Mouse (Mus musculus) 3T3-L1 (cell line): ENCODE data around the gene Pla2g15.
A peak's percentile ranks its signal among the peaks of the same experiment; 100 is the strongest.
"Not testable (repeated sequence)": the region's sequence is repeated elsewhere in the genome, so short reads cannot be mapped to it uniquely, and the experiment has no call there.

Experiments used
- DNase-seq: peaks from one replicate; pipeline ENCODE4 v3.0.0-alpha.2; 2015; ENCODE audit warnings: low read depth, low spot score

The Pla2g15 gene

GRCm38 (mm10) chr8:106168356-106169016 is 18.3 kb downstream of the Pla2g15 start, which contains the start of gene Slc7a6:
Slc7a6 (plus strand) TSS chr8:106168857.
- DNase-seq = peak; percentile 60

GRCm38 (mm10) chr8:106169017-106169933 is 19.1 kb downstream of the Pla2g15 start:
- DNase-seq = peak; percentile 51

GRCm38 (mm10) chr8:106169934-106170480 is 19.8 kb downstream of the Pla2g15 start:
- peak; percentile 69 for DNase-seq

- no peak for DNase-seq
Observed at GRCm38 (mm10) chr8:106173566-106173965, 23.4 kb downstream of the Pla2g15 start.

DNA sequence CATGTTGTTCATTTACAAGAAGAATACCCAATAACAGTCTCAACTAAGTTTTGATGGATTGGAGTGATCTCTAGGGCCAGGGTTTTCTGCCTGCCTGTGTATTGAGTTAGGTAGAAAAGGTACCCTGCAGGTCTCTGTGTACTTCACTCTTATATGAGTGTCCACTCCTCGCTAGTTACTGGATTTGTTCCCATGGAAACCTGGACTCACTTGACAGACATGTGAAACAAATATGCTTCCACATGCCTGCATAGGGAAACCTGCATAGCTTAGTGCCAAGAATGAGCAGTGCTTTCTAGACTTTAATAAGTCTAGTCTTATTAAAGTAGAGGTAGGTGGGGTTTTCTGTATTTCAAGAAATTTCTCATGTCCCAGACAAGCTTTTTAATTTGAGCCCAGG is 26.7 kb downstream of the Pla2g15 start:
- no peak for DNase-seq

DNA sequence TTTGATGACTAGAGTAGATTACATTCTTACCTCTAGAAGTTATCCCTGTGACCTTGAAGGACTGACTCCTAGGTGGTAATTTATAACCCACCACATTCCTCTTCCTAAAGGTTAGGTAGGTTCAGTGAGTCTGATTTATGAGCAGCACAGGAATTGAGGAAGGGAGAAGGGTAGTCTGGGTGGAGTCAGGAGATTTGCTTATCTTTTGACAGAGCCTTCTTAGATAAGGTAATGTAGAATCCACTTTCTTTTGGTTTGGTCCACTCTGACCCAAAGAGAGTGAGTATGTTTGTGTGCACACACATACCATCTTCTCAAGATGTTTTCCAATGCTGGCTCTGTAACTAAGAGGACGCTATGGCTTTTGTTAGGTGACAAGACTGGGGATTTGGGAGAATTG is 27.4 kb downstream of the Pla2g15 start:
- DNase-seq = no peak

DNA sequence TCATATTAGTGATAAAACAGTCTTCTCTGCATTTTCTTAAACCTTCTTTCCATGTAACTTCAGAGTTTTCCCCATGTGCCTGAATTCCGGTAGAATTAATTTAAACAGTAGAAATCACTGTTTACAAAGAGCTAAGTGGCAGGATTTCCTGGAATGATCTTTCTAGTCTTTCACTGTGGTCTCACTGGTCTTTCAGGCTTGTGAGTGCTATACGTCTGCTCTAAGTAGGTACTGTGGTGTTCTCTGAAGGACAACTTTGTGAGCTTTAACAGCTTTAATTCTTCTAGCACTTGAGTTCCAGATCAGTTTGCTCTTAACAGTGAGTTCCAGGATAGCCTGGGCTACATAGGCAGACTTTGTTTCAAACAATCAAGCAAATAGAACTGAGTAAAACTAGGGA is 28.2 kb downstream of the Pla2g15 start:
- DNase-seq = no peak

DNA sequence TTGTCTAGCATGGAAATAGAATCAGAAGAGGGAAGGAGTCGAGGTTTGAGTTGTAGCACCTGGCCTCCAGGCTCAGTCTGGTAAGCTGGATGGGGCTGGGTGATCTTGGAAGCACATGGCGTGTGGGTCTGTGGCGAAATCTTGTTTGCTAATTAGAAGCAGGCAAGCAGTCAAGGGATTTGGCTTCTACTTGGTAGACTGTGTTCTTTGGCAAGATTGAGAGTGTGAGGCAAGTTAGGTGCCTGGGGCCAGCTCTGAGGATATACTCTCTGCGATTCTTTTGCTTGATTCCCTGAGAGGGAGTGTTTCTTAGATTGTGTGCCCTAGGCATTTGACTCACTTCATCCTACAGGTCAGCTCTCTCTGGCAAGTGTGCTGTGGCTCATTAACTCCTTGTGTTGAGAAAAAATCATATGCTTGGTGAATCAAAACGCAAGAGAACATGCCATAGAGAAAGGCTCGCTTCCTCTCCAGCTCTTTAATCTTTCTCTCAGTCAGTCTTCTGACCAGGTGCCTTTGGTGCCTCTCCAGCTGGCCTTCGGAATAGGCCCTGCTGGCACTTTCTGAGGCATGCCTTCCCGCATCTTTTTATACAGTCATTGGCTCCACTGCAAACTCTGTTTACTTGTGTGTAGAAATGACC is 35.5 kb downstream of the Pla2g15 start:
- DNase-seq = peak; percentile 76

DNA sequence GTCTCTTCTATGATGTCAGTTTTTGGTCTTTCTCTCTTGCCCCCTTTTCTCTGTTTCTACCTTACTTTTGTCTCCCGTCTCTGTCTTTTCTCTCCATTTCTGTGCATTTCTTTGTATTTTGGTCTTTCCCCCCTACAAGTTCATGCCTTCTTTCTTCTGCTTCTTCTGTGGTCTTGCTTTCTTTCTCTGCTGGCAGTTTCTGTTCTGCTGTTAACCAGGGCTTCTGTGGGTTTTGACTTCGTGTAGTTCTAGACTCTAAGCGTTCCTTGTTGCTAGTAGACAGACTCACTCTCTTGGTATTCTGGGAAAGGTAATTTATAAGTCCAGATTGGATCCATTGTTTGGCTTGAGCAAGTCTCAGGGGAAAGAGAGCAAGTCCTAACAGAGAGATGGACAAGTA is 36.2 kb downstream of the Pla2g15 start:
- DNase-seq = no peak

- DNase-seq = no peak
Observed at GRCm38 (mm10) chr8:106189162-106189561, 39.0 kb downstream of the Pla2g15 start.

DNA sequence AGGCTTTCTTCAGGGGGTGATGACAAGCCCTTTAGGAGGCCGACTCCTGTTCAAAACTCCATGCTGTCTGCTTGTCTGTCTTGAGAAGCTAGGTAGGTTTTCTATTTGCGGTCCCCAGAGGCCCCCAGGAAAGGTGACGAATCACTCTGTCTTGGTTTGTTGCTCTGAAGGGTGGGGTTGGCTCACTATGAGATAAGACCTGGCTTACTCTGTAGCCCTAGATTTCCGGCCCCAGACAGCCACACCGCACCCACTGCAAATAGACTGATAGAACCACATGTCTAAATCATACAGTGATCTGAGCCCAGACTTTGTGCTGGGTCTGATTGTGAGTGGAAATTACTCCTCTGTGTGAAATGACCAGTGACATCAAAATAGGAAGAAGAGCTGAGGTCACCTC is 41.4 kb downstream of the Pla2g15 start:
- no peak for DNase-seq

GRCm38 (mm10) chr8:106193162-106193561 is 43.0 kb downstream of the Pla2g15 start:
- DNase-seq = no peak

GRCm38 (mm10) chr8:106194062-106194461 is 43.9 kb downstream of the Pla2g15 start:
- no peak for DNase-seq

DNA sequence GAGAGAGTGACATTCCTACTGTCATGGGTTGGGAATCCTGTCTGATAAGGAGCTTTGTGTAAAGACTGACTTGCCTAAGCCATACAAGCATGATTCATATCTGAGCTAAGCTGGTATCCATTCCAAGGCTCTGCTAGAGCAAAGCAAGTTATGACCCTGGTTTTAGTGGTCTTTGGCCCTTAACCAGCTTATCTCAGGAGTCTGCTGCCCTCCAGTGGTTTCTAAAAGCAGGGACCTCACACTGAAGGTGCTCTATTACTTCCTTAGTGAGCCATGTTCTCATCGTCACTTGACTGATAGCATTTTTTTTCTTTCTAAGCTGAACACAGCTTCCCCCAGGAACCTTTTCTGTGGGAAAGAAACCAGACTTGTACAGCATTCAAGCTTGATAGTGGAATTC is 48.5 kb downstream of the Pla2g15 start:
- peak; percentile 90 for DNase-seq

DNA sequence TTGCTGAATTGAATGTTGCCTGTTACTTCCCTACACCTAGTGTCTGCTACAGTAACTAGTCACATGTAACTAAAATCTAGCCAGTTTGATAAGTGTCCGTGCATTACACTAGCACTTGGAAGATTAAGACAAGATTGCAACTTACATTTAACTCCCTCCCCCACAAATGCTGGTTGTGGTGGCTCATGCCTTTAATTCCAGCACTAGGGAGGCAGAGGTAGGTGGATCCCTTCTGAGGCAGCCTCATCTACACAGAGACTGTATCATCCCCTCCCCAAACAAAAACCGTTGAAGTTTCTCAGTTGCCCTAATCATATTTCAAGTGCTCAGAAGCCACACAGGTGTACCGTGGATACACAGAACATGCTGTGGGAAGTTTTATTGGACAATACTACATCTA is 49.4 kb downstream of the Pla2g15 start:
- DNase-seq = not testable (repeated sequence)

DNA sequence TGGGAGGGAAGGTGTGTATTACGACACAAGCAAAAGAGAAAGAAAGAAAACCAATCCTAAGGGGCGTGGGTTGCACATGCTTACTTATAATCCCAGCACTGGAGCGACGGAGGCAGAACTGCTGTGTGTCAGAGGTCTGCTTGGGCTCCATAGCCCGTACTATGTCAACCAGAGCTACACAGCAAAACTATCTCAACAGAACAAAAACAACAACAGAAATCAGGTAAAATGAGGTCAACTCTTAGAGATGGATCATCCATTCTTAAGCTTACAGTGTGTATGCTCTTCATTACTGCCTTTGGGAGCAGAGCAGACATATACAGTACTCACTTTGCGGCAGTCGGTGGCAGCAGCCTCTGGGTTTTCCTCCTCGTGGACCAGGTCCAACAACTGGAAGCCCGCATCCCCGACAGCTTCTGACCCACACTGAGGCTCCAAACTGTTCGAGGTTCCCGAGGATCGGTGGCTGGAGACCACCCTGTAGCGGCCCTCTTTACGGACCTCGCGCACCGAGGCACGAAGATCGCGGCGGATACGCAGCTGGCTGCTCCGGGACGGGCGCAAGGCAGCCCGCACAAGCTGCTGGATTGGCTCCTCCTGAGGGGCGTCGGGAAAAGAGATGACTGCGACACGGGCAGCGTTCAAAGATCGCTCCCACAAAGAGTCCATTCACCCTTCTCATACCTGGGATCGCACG is 60.0 kb downstream of the Pla2g15 start:
- DNase-seq = peak; percentile 65

DNA sequence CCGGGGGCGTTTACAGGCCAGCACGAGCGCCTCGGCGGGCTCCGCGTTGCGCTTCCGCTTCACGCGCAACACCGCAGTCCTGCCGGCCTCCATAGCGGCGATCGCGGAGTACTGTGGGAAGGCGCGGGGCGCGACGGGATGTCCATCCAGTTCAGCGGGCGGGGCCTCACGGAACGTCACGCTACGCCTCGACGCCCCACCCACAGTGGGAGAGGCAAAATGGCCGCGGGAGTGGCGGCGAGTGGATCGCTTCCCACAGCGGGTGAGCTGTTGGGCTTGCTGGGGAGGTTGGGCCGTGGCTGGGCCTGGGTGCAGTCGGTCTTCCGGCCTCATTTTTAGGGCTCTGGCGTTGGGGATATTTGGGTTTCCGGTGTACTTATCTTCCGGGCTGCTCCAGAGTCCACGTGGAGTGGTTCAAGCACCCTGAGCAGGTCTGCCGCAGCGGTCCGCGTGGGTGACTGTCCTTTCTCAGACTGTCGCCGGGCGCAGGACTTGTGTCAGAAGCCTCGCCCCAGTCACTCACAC is 60.7 kb downstream of the Pla2g15 start, which contains the start of the genes Slc7a6os and Prmt7:
Gene Slc7a6os (minus strand): TSS at position 115 of the 525 bp plus-strand sequence.
Gene Prmt7 (plus strand): TSS at position 116 of the 525 bp plus-strand sequence.
- peak; percentile 93 for DNase-seq

DNA sequence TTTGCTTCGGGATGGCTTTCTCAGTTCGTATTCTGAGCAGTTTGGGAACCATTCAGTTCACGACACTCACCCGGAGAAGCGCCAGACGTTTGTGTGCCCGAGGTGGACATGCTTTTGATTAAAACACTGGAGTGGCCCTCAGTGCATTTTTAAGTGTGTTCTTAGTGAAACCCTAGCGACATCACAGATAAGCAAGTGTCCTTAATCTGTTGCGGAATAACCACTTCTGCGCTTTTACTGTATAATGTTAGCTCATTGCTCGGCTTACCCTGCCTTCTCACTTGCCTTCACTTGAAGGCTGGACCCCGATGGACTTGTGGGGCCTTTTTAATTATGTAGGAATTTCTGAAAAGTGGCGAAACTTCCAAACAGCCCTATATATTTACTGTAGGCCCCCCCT is 61.2 kb downstream of the Pla2g15 start:
- DNase-seq = no peak

DNA sequence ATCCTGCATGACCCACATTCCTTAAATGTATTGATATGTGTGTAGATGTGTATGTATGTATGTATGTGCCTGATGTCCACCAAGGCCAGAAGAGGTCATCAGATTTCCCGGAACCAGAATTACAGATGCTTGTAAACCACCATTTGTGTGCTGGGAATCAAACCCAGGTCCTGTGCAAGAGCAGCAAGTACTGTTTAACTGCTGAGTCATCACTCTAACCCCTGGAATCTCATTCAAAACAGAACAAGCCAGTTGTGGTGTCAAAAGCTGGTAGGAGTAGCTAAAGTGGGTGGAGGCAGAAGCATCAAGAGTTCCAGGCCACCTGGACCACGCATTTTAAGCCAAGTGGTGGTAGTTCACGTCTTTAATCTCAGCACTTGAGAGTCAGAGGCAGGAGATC is 63.8 kb downstream of the Pla2g15 start:
- DNase-seq = no peak
